30 mouse cellular contexts compared by ENCODE assay signal in the genomic region with DNA sequence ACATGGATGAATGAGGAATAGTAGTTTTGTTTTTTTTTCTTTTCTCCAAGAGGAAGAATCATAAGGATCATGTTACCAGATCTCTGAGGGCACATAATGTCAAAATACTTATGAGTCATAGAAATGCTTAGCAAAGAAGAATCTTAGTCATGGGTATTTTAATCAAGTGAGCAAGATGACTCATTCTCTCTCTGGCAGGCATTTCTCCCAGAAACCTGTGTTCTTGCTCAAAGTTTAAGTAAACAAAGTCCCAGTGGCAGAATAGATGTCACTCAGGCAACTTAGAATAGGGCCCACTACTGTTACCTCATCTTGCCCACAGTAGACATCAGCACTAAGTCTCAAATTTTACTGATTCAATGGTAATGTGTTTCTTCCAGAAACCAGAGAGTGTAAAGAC.
DNase-seq lines count a peak whose midpoint lies in the region; TF ChIP-seq lines count a peak whose summit lies in the region.
"Had no signal": no experiment of that assay in that cellular context is flagged by ENCODE, and none has a peak within 500 bp of the region (broad histone marks: within the 10 kb centered on the region; RNA-seq: fewer than 3 reads in every experiment).

No protein-coding gene starts in this region.

- peak; percentile 1 for DNase-seq in adrenal gland, postnatal 10 days
- DNase-seq in adrenal gland, postnatal 25 days, result no peak
- DNase-seq in 3T3-L1 (ENCODE audit: low read depth, low spot score), result peak; percentile 96
- peak; percentile 49 for DNase-seq in NIH3T3 (ENCODE audit: low read depth)
- peak; percentile 55 for DNase-seq in fibroblast of lung, adult 2 months (ENCODE audit: low read depth)
- DNase-seq in layer of hippocampus, postnatal 14 days (ENCODE audit: low spot score in 2 of 2), result no peak
- DNase-seq in left cerebral cortex, adult 2 months (ENCODE audit: extremely low spot score in 1 of 2, low spot score in 2 of 2), result no peak
- no peak for DNase-seq in cerebellum, postnatal 25 days
- DNase-seq: adrenal gland, adult 8-10 months; B cell, adult 2 months; cerebellum, adult 2 months; embryo, embryonic 11 days; forebrain, postnatal 0 days; gastrocnemius, postnatal 14 days; heart, adult 11 months; kidney, adult 2 months; kidney, postnatal 10 days; lung, embryonic 14.5 days; lung, postnatal 14 days; right cerebral cortex, postnatal 4 days; thymus, postnatal 25 days had no signal

- TF ChIP-seq CTCF in left cerebral cortex, adult 2 months (IDR thresholded peaks at IDR 0.05), result no peak

- intact Hi-C loops in left cerebral cortex, adult 2 months (cut with DNase I), result no loop called here

- no peak overlapping the region for H3K27ac ChIP-seq in left cerebral cortex, adult 2 months
- H3K27ac ChIP-seq: embryonic facial prominence, embryonic 13.5 days; forebrain, embryonic 12.5 days; heart, embryonic 10.5 days; heart, embryonic 15.5 days; hindbrain, postnatal 0 days; intestine, embryonic 15.5 days; liver, embryonic 15.5 days; neural tube, embryonic 13.5 days had no signal

- no peak overlapping the region for H3K4me3 ChIP-seq in left cerebral cortex, adult 2 months
- H3K4me3 ChIP-seq: embryonic facial prominence, embryonic 13.5 days; erythroblast, embryonic 14.5 days; forebrain, embryonic 12.5 days; heart, embryonic 10.5 days; heart, embryonic 15.5 days; intestine, embryonic 15.5 days; liver, embryonic 15.5 days; neural tube, embryonic 13.5 days had no signal

Comparison
In these comparisons a context has a peak if more than half of its experiments do, and no peak if none do; other contexts are left out.
1. DNase-seq: peak in adrenal gland, postnatal 10 days (single experiment), 3T3-L1 (single experiment), NIH3T3 (single experiment) and fibroblast of lung, adult 2 months (single experiment); none in adrenal gland, postnatal 25 days (single experiment), layer of hippocampus, postnatal 14 days (0 of 2), left cerebral cortex, adult 2 months (0 of 2) and cerebellum, postnatal 25 days (0 of 2).